Mouse (Mus musculus) T-helper 2 cell (primary cell): ENCODE measurements at regions not wholly inside any gene's neighbourhood (a gene's known extent, or its start where the extent isn't known, plus 50 kb on each side); places are given as distances from the start of the nearest gene placed in this dataset.

Experiments used
- in situ Hi-C: fragments of 300-600 bp; cut with MboI, MseI; formaldehyde crosslinking; loops from one replicate; pipeline ENCODE4 v1.15.1; 2025; ENCODE audit warnings: high pct_unique_total_duplicates

- in situ Hi-C loops, result no loop called here
Observed at GRCm38 (mm10) chr1:193946953-193947586, 577.0 kb upstream of the Camk1g start.

GRCm38 (mm10) chr1:193935969-193936368 lies 565.9 kb upstream of the Camk1g start:
- in situ Hi-C loops, result no loop called here

DNA sequence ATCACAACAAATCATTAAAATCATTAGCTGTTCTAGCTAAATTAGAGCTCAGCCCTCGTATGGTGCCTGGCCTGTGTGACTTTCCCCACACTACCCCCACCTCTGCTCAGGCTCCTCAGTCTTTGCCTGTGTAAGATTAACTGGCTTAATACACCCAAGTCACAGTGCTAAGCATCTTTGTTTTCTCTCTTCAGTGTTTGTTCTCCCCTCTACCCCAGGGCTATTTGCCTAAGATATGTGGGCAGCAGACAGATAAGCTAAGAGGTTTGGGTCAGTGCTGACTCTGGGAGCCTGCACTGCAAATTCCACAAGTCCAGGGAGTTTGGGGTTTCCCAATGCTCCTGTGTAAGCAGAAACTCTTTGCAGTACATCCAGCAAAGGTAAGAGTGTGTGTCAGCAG lies 564.2 kb upstream of the Camk1g start:
- in situ Hi-C loops, result no loop called here

DNA sequence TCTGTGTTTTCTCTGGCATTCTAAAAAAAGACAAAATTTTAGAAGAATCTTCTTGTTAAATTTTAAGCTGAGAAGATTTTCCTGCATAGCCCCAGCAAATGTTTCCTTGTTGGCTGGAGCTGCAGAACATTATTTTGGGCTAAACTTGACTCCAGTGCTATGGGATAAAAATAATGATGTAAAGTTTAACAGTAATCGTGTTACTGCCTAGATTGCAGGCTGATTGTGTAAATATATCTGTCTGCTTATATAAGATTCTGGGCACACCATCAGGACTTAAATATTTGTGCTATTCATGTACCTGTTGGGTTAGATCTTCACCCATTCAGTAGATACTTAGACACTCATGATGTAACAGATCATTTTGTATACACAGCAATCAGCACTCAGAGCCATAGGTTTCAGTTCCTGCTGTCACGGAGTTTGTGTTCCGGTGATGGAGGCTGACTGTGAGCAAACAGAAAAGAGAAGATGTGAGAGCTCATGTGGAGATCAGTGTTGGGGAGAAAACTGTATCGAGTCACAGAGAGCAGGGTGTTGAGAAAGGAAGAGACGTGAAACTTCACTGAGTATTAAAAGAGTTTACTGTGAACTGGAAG lies 561.1 kb upstream of the Camk1g start:
- in situ Hi-C loops, result no loop called here

DNA sequence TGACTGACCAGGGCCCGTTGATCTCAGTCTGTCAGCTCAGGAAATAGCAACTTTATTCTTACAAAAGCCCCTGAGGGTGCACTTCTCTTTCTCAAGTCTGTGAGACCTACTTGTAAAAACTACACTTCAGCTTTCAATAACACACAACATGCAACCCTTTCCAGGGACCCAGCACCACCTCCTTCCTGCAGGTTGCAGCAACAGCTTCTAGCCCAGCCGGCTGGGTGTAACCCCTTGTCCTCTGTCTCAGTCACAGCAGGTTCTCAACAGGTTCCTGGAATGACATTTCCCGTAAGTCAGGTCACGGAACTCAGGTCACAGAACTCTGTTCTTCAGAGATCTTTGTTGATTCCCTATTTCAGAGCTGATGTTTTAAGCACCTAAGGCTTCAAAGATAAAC lies 558.5 kb upstream of the Camk1g start:
- in situ Hi-C loops, result no loop called here

GRCm38 (mm10) chr1:193922756-193923155 lies 552.7 kb upstream of the Camk1g start:
- in situ Hi-C loops, result no loop called here

- in situ Hi-C loops, result no loop called here
Observed at GRCm38 (mm10) chr1:193919243-193919642, 549.1 kb upstream of the Camk1g start.

- in situ Hi-C loops, result no loop called here
Observed at GRCm38 (mm10) chr1:193905711-193906110, 535.6 kb upstream of the Camk1g start.

GRCm38 (mm10) chr1:193894072-193894471 lies 524.0 kb upstream of the Camk1g start:
- in situ Hi-C loops, result no loop called here

GRCm38 (mm10) chr1:193876540-193876939 lies 506.4 kb upstream of the Camk1g start:
- in situ Hi-C loops, result no loop called here

- in situ Hi-C loops, result no loop called here
Observed at GRCm38 (mm10) chr1:193876121-193876520, 506.0 kb upstream of the Camk1g start.

- in situ Hi-C loops, result no loop called here
Observed at GRCm38 (mm10) chr1:193875287-193875686, 505.2 kb upstream of the Camk1g start.

- in situ Hi-C loops, result no loop called here
Observed at GRCm38 (mm10) chr1:193870731-193871130, 500.6 kb upstream of the Camk1g start.

DNA sequence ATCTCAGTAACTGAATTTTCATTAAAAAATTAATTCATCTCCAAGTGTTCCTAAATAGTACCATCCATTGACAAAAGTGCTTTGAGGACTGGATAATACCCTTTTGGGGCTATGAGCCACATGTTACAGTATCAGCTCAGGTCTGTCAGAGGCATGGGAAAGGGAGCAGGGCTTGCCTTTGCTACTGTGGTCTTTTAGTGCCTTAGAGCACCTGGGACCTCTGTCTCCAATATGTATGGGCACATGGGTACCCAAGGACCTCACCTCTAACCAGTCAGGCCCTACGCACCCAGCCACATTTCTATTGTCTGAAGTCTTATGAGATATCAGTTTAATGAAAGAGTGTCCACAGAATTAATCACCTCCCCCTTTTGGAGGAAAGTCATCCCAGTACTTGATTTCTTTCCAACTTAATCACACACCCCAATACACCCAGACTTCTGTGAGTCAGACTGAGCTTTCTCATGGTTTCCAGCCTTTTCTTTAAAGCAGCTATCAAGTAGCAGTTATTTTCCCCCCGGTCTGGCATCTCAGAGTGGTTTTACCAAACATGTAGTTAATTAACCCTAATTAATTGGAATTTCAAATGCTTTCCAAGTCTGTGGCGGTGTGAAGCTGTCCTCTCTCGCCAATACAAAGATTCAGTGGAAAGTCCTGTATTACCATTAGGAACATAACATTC lies 498.7 kb upstream of the Camk1g start:
- in situ Hi-C loops, result no loop called here

DNA sequence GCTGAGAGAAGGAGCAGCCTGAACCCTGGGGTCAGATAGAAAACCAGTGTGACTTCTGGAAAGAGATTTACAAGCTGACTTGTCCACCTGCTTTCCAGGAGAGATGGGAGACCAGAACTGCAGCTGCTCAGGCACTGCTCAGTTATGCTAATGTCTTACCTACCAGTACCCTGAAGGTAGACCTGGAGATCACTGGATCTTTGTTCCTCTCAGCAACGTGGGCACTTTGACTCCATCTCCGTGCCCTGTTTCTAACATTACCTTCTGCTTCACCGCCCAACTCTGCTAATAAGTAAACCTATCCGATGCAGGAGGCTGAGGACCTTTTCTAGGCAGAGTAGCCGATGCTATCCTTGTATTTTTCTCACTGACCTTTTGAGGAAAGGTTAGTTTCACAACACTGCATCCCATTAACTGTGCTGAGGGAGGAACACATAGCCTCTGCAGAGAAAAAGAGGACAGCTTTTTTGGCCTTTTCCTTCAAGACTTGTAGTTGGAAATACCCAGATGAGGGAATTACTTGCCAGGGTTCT lies 490.7 kb upstream of the Camk1g start:
- in situ Hi-C loops, result no loop called here

- in situ Hi-C loops, result no loop called here
Observed at GRCm38 (mm10) chr1:193860354-193860753, 490.3 kb upstream of the Camk1g start.

- in situ Hi-C loops, result no loop called here
Observed at GRCm38 (mm10) chr1:193859257-193860125, 489.4 kb upstream of the Camk1g start.

DNA sequence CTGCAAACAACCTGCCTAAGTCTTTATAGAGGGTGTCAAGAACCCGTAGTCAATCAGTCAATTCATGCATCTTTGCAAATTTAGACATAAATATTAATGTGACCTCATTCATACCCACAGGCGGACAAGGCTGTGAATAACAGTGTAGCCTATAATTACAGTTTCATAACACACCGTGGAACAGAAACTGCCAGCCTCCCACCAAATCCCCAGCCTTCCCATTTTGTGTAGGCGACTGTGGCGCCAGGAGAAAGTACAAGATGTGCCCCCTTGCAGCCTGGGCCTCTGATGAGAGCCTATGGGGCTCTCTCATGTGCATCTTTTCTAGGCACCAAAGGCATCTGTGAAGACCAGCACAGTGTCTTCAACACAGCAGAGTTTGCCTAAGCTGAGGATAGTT lies 477.8 kb upstream of the Camk1g start:
- in situ Hi-C loops, result no loop called here

- in situ Hi-C loops, result no loop called here
Observed at GRCm38 (mm10) chr1:193844868-193845267, 474.8 kb upstream of the Camk1g start.

GRCm38 (mm10) chr1:193844461-193844860 lies 474.4 kb upstream of the Camk1g start:
- in situ Hi-C loops, result no loop called here

DNA sequence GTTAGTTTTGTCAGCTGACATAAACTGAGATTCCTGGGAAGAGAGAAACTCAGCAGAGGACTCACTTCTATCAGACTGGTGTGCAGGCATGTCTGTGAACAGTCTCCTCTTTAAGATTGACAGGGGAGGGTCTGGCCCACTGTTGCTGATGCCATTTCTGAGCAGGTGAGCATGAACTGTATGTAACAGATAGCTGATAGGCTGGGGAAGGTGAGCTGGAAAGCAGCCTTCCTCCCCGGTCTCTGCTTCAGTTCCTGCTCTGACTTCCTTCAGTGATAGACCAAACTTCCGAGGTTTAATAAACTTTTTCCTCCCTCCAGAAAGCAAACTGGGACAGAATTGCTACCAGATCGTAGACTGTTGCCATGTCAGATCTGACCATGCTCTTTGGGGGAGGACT lies 430.9 kb upstream of the Camk1g start:
- in situ Hi-C loops, result no loop called here

- in situ Hi-C loops, result no loop called here
Observed at GRCm38 (mm10) chr1:193790579-193790978, 420.5 kb upstream of the Camk1g start.
